Mouse (Mus musculus) spleen, adult 2 months (tissue): ENCODE data around the gene Sh3glb1.

Experiments used
- CTCF ChIP-seq: fragments of 200-500 bp; IDR thresholded peaks from 2 replicates; pipeline ENCODE4 v1.5.1; 2011; ENCODE audit warnings: mild to moderate bottlenecking, inconsistent platforms; ENCODE audit not compliant: insufficient read depth, insufficient read length, insufficient replicate concordance; ENCODE audit errors: extremely low read depth
- POLR2A ChIP-seq: fragments of 200-500 bp; IDR thresholded peaks from 2 replicates; pipeline ENCODE4 v1.6.1; 2011; ENCODE audit warnings: low read depth, low read length, inconsistent platforms

DNA sequence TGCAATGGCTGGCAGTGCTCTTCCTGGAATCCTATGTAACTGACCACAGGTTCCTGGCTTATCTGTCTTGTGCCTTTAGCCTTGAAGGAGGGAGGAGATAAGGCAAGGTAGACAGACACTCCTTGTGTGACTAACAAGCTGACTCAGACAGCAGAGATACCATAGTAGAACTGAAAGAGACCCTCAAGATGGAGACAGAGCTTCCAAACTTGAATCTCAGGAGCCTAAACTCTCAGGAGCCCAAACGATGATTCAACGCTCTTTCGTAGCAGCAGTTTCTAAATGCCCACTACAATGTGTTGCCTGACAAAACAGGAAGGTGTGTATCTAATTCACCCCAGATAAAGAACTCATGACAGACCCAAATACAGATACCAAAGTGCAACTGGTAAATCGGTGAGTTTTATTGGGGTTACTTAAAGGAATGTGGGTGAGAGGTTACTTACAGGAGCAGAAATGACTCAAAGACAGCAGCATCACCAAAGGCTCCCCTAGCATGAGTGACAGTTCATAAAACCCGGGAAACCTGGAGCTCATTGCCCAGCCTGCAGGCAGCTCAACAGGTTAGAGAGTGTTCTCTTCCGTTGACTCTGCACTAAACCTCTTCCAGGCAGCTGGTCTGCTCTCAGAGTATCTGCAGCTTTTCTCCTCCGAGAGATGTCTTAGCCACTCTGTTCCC is 56.6 kb downstream of the Sh3glb1 start:
- no peak for TF ChIP-seq CTCF
- no peak for TF ChIP-seq POLR2A
